Mouse (Mus musculus) left cerebral cortex, adult 18-20 months (tissue): ENCODE results near the gene Echdc3. TPM values are rescaled to one million over a fixed set of nuclear protein-coding genes. Genes with fewer than 3 reads are reported as not detected.

ENCODE experiments used
- DNase-seq, 2 experiments: peaks; one replicate each; pipeline ENCODE4 v3.0.0; 2021 to 2022; ENCODE audit warnings: low spot score in 2 of 2, mixed read lengths in 1 of 2
- long read RNA-seq, 2 experiments: library from polyadenylated mRNA; stranded (forward); transcript quantifications; one replicate each; pipeline ENCODE4 v2.0.0; 2021
- total RNA-seq, 2 experiments: library from RNA; stranded (reverse); gene quantifications; 2 replicates each; pipeline ENCODE4 v1.2.3; 2021

The Echdc3 gene
- total RNA-seq = 1 to 10 TPM in 1 of 2 experiments, under 1 TPM in 1; 0.77 to 1.1 TPM
- long read RNA-seq, experiment 1 = 0 reads
- long read RNA-seq, experiment 2, partial matches to known transcripts = 0 of 2 reads
- long read RNA-seq, experiment 2, other reads (novel, unspliced or antisense) = 0 of 2 reads

- DNase-seq = peak; percentile 51 to 63
Measured at GRCm38 (mm10) chr2:6212724-6213511, at the start of gene Echdc3. TSS of gene Echdc3 (minus strand) at chr2:6213033.

GRCm38 (mm10) chr2:6261718-6262117, 48.9 kb upstream of the Echdc3 start:
- no peak for DNase-seq

- DNase-seq = no peak
Measured at GRCm38 (mm10) chr2:6261201-6261672, 48.4 kb upstream of the Echdc3 start.

DNA sequence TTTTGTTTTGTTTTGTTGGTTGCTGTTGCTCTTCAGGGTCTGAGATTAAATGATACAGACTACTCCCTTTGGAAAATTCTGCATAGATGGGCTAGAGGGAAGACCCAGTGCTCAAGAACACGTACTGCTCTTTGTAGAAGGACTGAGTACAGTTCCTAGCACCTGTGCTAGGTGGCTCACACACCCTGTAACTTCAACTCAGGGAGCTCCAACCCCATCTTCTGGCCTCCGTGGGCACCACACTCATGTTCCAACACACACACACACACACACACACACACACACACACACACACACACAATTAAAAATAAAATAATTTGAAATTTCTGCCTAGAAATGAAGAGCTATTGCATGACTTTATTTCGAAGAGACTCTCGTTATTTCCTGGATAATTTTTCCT, 47.8 kb upstream of the Echdc3 start:
- DNase-seq = no peak

- DNase-seq = no peak
Measured at GRCm38 (mm10) chr2:6259182-6259581, 46.3 kb upstream of the Echdc3 start.

DNA sequence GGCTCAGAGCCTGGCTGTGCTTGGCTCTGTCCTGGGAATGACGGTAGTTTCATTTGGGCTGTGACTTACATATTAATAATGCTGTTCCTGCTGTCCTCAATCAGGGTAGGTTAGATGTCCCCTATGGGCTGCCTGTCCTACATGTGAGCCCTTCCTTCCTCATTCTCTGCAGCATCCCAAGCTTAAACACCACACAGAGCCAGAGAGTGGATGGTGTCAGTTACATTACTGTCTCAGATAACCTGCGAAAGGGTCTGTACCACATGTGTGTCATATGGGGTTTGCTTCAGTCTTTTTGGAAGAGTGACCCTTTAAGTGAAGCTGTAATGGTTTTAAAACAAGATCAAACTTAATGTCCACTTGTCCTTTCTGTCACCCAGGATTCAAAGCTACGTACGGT, 45.2 kb upstream of the Echdc3 start:
- DNase-seq = no peak

DNA sequence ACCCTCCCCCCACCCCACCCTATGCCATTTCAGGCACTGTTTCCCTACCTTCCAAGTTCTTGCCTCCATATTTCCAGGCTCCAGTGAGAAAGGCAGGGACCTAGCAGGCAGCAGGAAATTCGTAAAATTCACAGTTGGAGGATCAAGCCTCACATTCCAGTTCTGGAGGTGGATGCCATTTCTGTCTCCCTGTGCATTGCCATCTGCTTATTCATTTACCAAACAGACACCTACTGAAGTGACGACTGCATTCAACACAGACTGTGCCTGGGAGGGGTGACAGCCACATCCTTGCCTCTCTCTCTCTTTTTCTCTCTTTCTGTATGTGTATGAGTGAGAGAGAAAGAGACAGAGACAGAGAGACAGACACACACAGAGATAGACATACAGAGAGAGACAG, 44.3 kb upstream of the Echdc3 start:
- peak; percentile 69 to 81 for DNase-seq

GRCm38 (mm10) chr2:6255989-6256841, 43.4 kb upstream of the Echdc3 start:
- peak; percentile 26 to 39 for DNase-seq

DNA sequence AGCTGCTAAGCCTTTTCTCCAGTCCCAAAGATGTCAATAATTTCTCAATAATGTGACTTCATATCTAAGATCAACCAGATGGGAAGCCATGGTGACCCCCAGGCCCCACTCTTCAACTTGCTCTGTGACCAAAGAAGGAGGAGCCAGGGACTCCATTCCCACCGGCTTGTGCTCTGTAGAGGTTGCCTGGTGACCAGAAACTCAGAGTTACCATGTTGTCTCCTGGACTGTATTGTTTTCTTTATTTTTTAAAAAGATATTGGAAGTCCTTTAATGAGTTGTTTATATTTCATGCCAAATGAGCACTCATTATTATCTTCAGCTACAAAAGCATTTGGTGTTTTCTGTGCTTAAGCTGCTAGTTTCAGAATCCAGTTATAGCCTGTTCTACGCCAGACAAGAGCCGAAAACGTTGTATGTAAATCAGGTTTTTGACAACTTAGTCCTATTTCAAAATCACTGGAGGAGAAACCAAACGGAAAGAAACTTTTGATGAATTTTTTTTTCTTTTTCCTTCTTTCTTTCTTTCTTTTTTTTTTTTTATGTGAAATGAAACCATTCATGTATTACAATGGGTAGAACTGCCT, 42.7 kb upstream of the Echdc3 start:
- no peak for DNase-seq

GRCm38 (mm10) chr2:6252491-6252890, 39.7 kb upstream of the Echdc3 start:
- no peak for DNase-seq

DNA sequence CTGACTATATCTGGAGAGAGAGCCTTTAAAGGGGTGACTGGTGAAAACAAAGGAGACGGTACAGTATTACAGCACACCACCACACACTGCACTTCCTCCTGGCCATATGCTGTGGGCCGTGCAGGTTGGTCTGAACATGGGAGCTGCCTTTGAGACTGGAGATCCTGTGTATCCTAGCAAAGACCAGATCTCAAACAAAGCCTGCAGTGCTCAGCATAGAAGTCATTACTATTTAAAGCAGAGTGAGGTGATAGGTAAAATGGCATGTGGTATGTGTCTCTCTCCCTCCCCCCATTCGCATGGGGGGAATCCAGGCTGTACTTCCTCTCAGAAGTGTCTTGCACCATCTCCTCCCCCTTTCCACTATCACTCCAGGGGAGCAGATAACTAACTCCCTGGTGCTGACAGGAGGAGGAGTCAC, 38.3 kb upstream of the Echdc3 start:
- no peak for DNase-seq

DNA sequence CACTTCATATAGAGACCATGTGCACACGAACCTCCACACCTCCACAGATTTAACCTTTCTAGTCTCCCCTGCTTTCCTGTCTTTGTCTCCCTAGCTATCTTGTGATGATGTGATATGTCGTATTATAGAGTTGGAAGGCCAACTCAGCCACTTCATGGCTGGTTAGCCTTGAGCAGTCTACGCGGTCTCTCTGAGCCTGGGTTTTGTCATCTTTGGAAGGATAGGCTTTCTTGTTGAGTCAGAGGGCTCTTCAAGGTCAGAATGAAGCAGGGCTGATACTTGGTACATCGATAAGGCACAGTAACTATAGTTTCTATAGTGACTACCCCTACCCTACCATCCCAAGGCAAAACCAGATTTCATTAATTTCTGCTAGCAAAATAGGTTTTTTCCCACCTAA, 28.6 kb upstream of the Echdc3 start:
- no peak for DNase-seq

- DNase-seq = no peak
Measured at GRCm38 (mm10) chr2:6240072-6240471, 27.2 kb upstream of the Echdc3 start.

- no peak for DNase-seq
Measured at GRCm38 (mm10) chr2:6239333-6239732, 26.5 kb upstream of the Echdc3 start.

GRCm38 (mm10) chr2:6238679-6239078, 25.8 kb upstream of the Echdc3 start:
- DNase-seq = no peak

DNA sequence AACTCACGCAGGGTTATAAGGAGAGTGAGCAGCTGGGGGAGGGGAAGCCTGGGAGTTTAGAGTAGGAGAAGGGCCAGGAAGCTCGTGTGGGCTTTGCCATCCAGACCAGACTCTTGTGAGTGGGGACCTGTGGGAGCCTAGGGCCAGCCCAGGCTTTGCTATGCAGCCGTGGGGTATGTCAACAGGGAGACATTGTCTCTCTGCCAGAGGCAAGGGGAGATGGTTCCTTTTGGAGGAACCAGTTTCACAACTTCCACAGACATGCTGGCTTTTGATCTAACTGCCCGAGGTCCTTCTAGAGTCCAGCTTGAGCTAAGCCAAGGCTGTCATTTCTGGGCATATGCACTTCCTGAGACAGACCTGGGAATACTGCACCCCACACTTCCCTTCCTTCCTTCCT, 25.4 kb upstream of the Echdc3 start:
- no peak for DNase-seq

GRCm38 (mm10) chr2:6233353-6233752, 20.5 kb upstream of the Echdc3 start:
- no peak for DNase-seq

DNA sequence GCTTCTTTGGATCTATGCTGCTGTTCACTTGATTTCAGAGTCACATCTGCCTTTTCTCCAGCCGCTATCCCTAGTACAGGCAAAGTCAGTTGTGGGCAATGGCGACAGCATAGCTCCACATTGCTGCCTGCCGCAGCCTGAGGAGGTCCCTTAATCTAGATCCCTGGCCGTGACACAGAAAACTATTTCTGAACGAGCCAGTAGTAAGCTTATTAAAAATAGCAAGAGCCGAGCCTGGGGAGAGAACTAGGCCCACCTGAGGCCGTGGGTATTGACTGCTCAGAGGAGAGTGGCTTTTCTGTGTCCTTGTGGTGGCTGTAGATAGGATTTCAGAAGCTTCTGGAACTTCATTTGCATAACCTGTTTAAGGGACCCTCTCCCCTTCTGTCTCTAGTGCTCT, 19.9 kb upstream of the Echdc3 start:
- DNase-seq = no peak

- DNase-seq = no peak
Measured at GRCm38 (mm10) chr2:6230865-6231264, 18.0 kb upstream of the Echdc3 start.

GRCm38 (mm10) chr2:6229597-6230290, 16.9 kb upstream of the Echdc3 start:
- DNase-seq = no peak

DNA sequence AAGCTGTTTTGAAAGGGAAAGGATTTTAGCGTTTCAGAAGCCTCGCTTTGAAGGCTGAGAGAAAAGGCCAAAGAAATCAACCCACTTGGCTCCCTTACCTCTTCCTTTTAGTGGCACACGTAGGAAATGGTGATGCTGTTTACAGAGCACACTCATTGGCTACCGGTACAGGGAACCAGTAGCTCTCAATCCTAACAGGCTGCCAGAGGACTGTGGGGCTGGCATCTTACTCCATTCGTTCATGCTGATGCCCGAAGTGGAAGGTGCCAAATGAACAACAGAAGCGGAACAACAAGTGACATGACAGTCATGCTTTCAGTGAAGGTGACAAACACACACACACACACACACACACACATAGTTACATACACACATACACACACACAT, 14.2 kb upstream of the Echdc3 start:
- DNase-seq = no peak
